Mouse (Mus musculus) intestine, postnatal 0 days (tissue): ENCODE results near the gene Bco2. TPM values are rescaled to one million over a fixed set of nuclear protein-coding genes. Genes with fewer than 3 reads are reported as not detected.
A peak's percentile ranks its signal among the peaks of the same experiment; 100 is the strongest.

Source experiments
- ATAC-seq: fragments of 200-750 bp; cut with Nextera tagmentation; 2 replicates; pipeline ENCODE4 v1.8.0; 2017; ENCODE audit warnings: mild to moderate bottlenecking, moderate TSS enrichment, moderate library complexity
- H3K27ac ChIP-seq: fragments of 300-500 bp; sonication (generic); 2 replicates; pipeline ENCODE4 v1.5.1; 2014; ENCODE audit warnings: mild to moderate bottlenecking, low read depth, low read length, moderate library complexity
- H3K27me3 ChIP-seq: fragments of 300-500 bp; sonication (generic); replicated peaks from 2 replicates; pipeline ENCODE4 v1.6.1; 2014; ENCODE audit warnings: low read length, mixed read lengths; ENCODE audit not compliant: control insufficient read depth, insufficient read depth
- H3K36me3 ChIP-seq: fragments of 300-500 bp; sonication (generic); 2 replicates; pipeline ENCODE4 v1.6.1; 2014; ENCODE audit warnings: mild to moderate bottlenecking, moderate library complexity; ENCODE audit not compliant: control insufficient read depth, insufficient read depth
- H3K4me1 ChIP-seq: fragments of 300-500 bp; sonication (generic); replicated peaks from 2 replicates; pipeline ENCODE4 v1.6.1; 2014; ENCODE audit warnings: antibody characterized with exemption, low read length, mixed read lengths; ENCODE audit not compliant: control insufficient read depth, insufficient read depth
- H3K4me2 ChIP-seq: fragments of 300-500 bp; sonication (generic); replicated peaks from 2 replicates; pipeline ENCODE4 v1.6.1; 2014; ENCODE audit warnings: low read depth, mild to moderate bottlenecking, moderate library complexity
- H3K4me3 ChIP-seq: fragments of 300-500 bp; sonication (generic); 2 replicates; pipeline ENCODE4 v1.5.1; 2014; ENCODE audit warnings: low read depth, low read length
- H3K9ac ChIP-seq: fragments of 300-500 bp; sonication (generic); 2 replicates; pipeline ENCODE4 v1.6.1; 2014; ENCODE audit warnings: mild to moderate bottlenecking, low read depth, low read length
- H3K9me3 ChIP-seq: fragments of 300-500 bp; sonication (generic); 2 replicates; pipeline ENCODE4 v1.6.1; 2016; ENCODE audit warnings: mixed run types; ENCODE audit not compliant: control insufficient read depth
- CTCF ChIP-seq: sonication (generic); IDR thresholded peaks from 2 replicates; pipeline ENCODE4 v1.5.1; 2016; ENCODE audit warnings: low read depth, mild to moderate bottlenecking, control low read depth, antibody characterized with exemption, moderate library complexity
- WGBS: fragments of 180-500 bp; shearing (Covaris S2); extraction: QIAGEN DNeasy Blood & Tissue Kit; methylation state at CpG from one replicate; pipeline ENCODE4 v1.1.7; 2014; 5-methylcytosine and 5-hydroxymethylcytosine counted together
- polyA plus RNA-seq: library from polyadenylated mRNA; unstranded; fragments of >200 nt; fragmentation: Nextera tagmentation; extraction: Ambion mirVana; gene quantifications from 2 replicates; pipeline ENCODE4 v1.2.1, GENCODE M21; 2015

Gene Bco2
- polyA plus RNA-seq, 1 experiment from 2014 or later, result 4.7 TPM

DNA sequence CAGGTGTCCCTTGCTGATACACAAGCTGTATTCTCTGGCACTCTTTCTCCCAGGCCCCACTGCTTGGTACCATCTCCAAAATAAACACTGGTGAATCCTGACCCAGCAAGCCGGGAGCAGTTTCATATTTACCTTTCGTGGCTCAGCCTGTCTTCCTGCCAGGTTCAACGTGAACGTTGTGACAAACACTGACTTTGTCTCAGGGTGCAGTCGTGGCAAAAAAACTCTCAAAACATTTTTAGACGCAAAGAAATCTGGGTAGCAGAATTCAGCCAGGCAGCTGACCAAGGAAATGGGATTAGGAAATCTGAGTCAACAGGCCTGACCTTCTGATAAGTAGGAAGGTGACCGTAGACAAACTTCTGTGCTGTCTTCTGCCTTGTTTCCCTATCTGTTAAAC lies 47.4 kb downstream of the Bco2 start:
- Histone ChIP-seq H3K4me1 (no peaks in the 10 kb centered on the region), H3K4me2 (no peak overlapping the region), H3K4me3 (no peak overlapping the region), H3K36me3 (no peaks in the 10 kb centered on the region), H3K9ac (no peak overlapping the region), H3K27ac (no peak overlapping the region), H3K27me3 (no peaks in the 10 kb centered on the region), H3K9me3 (no peaks in the 10 kb centered on the region)
- no peak for ATAC-seq
- 31% methylated on average over 7 of the region's 7 CpGs for WGBS
- no peak for TF ChIP-seq CTCF

DNA sequence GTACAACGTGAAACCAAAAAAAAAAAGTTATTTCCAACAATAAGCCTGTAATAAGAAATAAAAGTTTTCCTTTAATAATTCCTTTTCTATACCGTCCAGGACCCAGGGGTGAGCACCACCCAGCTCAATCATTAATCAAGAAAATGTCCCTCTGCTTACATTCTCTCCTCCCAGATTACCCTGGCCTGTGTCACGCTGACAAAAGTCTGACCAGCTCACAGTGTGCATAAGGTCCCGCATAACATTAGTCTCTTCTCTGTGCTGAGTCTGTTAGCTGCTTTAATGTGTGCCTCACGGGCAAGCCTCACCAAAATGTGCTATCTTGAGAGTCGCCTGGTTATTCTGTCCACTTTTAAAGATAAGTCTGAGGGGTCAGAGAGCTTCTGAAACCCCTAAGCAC lies 49.6 kb downstream of the Bco2 start:
- 23% methylated on average over 6 of the region's 6 CpGs for WGBS
- Histone ChIP-seq H3K36me3 (no peaks in the 10 kb centered on the region), H3K4me1 (no peaks in the 10 kb centered on the region), H3K9me3 (no peaks in the 10 kb centered on the region), H3K9ac (no peak overlapping the region), H3K27me3 (no peaks in the 10 kb centered on the region), H3K27ac (no peak overlapping the region), H3K4me3 (no peak overlapping the region), H3K4me2 (no peak overlapping the region)
- ATAC-seq, result no peak
- no peak for TF ChIP-seq CTCF

DNA sequence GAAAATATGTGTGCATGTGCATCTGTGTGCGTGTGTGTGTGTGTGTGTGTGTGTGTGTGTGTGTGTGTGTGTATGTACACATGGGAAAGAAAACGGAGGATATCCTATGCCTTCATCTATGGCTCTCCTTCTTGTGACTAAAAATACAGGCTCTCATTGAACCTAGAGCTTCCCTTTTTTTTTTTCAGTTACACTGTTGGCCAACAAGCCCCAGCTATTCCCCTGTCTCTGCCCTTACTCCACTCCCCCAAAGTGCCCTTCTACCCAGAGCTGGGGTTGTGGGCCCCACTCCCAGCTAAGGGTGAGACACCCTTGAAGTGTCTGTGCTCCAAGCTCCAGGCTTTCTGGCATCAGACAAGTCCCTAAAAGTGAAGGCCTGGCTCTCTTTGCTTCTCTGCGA lies 52.0 kb downstream of the Bco2 start:
- no peaks in the 10 kb centered on the region for H3K36me3 ChIP-seq
- H3K4me1 ChIP-seq, result no peaks in the 10 kb centered on the region
- H3K27me3 ChIP-seq, result no peaks in the 10 kb centered on the region
- H3K9ac ChIP-seq, result no peak overlapping the region
- TF ChIP-seq CTCF, result no peak
- H3K4me3 ChIP-seq, result no peak overlapping the region
- H3K9me3 ChIP-seq, result no peaks in the 10 kb centered on the region
- ATAC-seq, result no peak
- no peak overlapping the region for H3K27ac ChIP-seq
- 91% methylated on average over 3 of the region's 3 CpGs for WGBS
- H3K4me2 ChIP-seq, result no peak overlapping the region

- Histone ChIP-seq H3K4me1 (no peaks in the 10 kb centered on the region), H3K27me3 (no peaks in the 10 kb centered on the region), H3K27ac (no peak overlapping the region), H3K4me3 (peak overlapping the region; percentile 33), H3K4me2 (peak overlapping the region; percentile 56), H3K9ac (no peak overlapping the region; the same call in 1 of the 2 replicates), H3K9me3 (no peaks in the 10 kb centered on the region), H3K36me3 (no peaks in the 10 kb centered on the region)
- TF ChIP-seq CTCF, result no peak
- ATAC-seq, result peak; percentile 86
- WGBS, result 21% methylated on average over 14 of the region's 14 CpGs
Measured at GRCm38 (mm10) chr9:50500974-50501501, 53.9 kb downstream of the Bco2 start.

DNA sequence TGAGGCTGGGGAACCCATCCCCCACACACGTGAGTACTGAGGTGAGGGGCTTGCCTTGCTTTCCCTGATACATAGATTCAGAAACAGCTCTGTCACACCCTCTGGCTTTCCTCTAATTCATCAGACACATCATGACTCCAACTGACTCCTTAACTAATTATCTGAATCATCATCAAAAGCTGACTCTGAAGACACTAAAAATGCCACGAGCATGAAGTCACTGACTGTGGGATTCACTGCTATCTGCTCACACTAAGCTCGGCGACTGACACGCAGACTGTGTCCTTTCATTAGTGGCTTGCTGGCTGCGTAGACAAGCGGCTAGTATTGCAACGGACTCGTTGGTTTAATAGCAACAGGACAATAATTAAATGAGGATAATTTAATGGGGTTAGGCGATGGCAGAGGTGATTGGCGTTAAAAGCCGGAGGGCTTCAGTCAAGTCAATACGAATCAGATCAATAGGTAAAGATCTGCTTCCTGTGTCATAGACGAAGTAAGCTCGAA lies 54.5 kb downstream of the Bco2 start:
- H3K4me3 ChIP-seq, result peak overlapping the region; percentile 33
- H3K4me2 ChIP-seq, result peak overlapping the region; percentile 56
- H3K4me1 ChIP-seq, result no peaks in the 10 kb centered on the region
- H3K27ac ChIP-seq, result no peak overlapping the region
- no peaks in the 10 kb centered on the region for H3K36me3 ChIP-seq
- ATAC-seq, result no peak
- H3K9me3 ChIP-seq, result no peaks in the 10 kb centered on the region
- WGBS, result 56% methylated on average over 15 of the region's 15 CpGs
- no peak overlapping the region; the same call in 1 of the 2 replicates for H3K9ac ChIP-seq
- H3K27me3 ChIP-seq, result no peaks in the 10 kb centered on the region
- no peak for TF ChIP-seq CTCF

DNA sequence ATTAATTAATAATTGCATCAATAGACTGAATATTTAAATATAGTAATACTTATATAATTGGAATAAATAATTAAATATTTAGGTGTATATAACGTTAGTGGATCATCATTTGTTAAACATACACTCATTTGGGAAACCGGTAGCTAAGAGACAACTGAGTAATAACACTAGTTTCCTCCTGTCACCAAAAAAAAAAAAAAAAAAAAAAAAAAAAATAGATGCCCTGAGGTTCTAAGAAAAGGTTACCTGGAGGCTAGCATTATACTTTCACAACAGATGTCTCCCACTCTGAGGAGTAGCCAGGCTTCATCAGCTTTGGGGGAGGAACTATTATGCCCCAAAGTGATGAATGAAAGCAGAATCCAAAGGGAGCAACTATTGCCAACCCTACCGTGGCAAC lies 55.2 kb downstream of the Bco2 start:
- TF ChIP-seq CTCF, result no peak
- WGBS, result 83% methylated on average over 3 of the region's 3 CpGs
- Histone ChIP-seq H3K4me2 (no peak overlapping the region), H3K4me1 (no peaks in the 10 kb centered on the region), H3K27ac (no peak overlapping the region), H3K4me3 (no peak overlapping the region), H3K36me3 (no peaks in the 10 kb centered on the region), H3K9ac (no peak overlapping the region), H3K27me3 (no peaks in the 10 kb centered on the region), H3K9me3 (no peaks in the 10 kb centered on the region)
- ATAC-seq, result no peak

DNA sequence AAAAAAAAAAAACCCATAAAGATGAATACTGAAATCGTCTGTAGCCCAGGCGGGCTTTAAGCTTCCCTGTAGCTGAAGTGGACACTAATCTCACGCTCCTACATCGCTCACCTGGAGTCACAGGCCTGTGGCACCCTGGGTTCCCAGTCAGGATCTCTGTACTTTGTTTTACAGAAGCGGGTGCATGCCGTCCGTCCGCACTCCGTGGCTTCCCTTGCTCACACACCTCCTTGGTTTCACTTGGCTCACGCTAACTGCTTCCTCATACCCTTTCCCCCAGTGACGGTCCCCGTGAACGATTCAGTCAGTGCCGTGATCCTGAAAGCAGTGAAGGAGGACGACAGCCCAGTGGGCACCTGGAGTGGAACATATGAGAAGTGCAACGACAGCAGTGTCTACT lies 56.2 kb downstream of the Bco2 start:
- 81% methylated on average over 16 of the region's 16 CpGs for WGBS
- H3K9me3 ChIP-seq, result no peaks in the 10 kb centered on the region
- H3K4me2 ChIP-seq, result no peak overlapping the region
- ATAC-seq, result no peak
- no peak overlapping the region for H3K4me3 ChIP-seq
- H3K9ac ChIP-seq, result no peak overlapping the region
- TF ChIP-seq CTCF, result no peak
- H3K4me1 ChIP-seq, result no peaks in the 10 kb centered on the region
- H3K27ac ChIP-seq, result no peak overlapping the region
- no peaks in the 10 kb centered on the region for H3K36me3 ChIP-seq
- no peaks in the 10 kb centered on the region for H3K27me3 ChIP-seq
